Mouse (Mus musculus): ENCODE results near the gene Fkbp7. TPM values are rescaled to one million over a fixed set of nuclear protein-coding genes. Genes with fewer than 3 reads are reported as not detected.

The Fkbp7 gene
- 10 to 100 TPM; 23.8 to 30.0 TPM for total RNA-seq (2021)

DNA sequence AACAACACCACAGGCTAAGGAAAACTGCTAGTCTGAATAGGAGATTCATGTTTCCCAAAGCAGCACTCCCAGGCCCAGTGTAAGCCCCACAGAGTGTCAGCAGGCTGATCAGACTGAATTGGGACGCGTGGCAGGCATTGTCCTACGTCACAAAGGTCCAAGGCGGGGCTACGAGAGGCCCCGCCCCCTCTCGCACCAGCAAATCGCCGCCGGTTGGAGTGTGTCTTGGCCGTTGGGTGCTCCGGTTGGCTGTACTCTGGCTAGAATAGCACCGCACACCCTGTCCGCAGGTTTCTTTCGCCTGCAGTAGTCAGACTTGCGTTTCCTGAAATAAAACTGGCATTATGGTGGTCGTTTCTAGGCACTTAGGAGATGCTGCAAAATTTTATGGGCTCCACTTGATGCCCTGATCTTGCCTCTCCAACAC is at the start of gene Fkbp7:
TSS of gene Fkbp7 (minus strand) at position 151 of the 427 bp plus-strand sequence.
- peak; percentile 93 for DNase-seq

DNA sequence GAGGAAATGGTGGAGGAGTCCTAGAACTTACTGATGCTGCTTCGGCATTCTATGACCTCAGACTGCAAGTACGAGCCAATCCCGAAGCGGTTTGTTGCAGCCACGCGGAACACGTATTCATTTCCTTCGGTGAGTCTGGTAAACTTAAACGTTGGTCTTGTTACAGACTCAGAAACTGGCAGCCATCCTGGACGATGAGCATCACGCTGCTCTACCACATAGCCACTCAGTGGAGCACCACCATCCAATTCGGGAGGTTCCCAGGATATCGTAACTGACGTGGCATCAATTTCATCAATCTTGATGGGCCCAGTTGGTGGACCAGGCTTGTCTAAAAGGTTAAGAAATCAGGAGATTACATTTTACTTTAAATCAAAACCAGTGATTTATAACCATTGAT is 46.7 kb upstream of the Fkbp7 start:
- DNase-seq = no peak

DNA sequence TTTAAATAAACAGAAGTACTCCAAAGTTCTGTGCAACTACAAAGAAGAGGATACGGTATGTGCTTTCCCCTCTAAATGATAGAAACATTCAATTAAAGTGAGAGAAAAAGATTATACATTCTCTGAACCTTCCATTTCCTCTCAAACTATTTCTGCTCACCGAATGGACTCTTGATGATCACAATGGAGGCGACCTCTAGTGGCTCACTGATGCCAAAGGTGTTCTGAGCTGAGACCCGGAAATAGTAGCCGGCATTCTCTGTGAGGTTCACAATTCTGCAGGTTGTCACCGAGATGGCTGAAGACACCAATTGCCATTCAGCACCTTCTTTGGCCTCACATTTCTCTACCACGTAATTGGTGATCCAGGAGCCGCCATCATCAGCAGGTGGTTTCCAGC is 42.1 kb upstream of the Fkbp7 start:
- no peak for DNase-seq

DNA sequence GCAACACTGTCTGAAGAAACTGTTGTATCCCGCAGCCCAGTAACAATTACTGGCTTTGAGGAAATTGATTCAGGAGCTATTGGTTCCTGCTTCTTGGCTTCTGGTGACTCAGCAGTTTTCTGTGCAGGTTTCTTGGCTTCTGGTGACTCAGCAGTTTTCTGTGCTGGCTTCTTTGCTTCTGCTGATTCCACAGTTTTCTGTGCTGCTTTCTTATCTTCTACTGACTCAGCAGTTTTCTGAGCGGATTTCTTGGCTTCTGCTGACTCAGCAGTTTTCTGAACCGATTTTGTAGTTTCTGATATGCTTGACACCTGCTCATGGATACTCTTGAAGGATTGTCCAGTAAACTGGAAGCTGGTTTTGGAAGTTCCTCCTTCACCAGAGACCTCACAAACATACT is 35.6 kb upstream of the Fkbp7 start:
- DNase-seq = no peak

DNA sequence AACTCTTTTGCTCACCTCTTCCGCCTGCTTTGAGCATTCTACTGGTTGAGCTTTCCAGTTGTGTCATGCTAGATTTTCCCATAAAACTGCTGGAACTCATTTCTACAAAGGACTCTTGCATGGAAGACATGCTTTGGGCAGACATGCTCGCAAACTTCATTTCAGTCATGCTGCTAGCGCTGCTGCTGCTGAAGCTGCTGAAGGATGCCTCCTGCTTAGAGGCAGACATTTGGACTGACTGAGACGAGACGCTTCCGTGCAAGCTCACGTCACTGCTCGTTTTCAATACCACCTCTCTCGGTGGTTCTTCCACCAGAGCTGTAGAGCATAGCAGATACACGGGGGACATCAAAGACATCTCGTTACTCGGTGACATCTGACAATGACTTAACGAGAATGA is 32.7 kb upstream of the Fkbp7 start:
- DNase-seq = no peak

DNA sequence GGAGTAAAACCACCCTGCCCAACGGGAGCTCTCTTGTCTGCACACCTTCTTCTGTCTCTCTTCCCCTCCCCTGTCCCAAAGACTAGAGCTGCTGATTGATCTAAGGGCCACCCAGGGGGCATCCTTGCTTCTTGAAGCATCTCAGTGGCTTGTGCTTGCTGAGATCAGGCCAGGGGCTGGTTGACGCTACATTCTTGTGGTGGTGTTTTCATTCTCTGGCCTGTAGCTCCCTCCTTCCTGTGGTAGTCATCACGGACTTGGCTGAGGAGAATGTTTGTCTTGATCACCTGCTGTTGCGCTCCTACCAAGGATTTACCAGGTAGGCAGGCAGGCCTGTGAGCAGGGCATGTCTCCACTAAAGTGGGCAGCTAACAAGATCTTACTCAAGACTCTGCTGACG is 29.8 kb upstream of the Fkbp7 start:
- no peak for DNase-seq

DNA sequence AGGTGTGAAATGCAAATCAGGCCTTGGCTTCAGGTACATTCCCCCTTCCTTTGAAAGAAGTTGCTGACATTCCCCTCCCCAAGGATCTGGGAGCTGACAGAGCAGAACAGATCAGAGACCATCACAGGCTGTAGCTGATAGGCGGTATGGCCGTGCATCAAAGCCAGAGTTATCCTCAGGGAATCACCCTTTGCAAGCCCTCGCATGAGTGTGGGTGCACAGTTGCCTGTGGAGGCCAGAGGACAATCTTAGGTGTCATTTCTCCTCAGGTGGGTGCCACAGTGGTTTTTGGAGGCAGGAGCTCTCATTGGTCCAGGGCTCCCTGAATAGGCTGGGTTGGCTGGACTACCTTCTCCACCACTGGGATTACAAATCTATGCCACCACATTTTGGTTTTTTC is 29.3 kb upstream of the Fkbp7 start:
- no peak for DNase-seq

DNA sequence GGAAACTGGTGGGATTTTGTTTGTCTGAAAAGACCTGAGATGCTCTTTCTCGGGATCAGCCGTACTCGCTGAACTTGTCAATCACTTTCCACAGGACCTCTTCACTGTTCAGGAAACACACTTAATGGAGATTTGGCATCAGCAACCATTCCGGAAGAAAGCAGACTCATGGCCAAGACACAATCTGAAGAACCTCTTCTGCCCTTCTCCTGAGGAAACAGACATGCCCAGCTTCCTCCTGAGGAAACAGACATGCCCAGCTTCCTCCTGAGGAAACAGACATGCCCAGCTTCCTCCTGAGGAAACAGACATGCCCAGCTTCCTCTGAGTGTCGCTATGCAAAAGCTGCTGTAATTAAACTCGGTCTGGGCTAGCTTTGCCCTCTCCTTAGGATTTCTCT is 22.4 kb upstream of the Fkbp7 start:
- no peak for DNase-seq

DNA sequence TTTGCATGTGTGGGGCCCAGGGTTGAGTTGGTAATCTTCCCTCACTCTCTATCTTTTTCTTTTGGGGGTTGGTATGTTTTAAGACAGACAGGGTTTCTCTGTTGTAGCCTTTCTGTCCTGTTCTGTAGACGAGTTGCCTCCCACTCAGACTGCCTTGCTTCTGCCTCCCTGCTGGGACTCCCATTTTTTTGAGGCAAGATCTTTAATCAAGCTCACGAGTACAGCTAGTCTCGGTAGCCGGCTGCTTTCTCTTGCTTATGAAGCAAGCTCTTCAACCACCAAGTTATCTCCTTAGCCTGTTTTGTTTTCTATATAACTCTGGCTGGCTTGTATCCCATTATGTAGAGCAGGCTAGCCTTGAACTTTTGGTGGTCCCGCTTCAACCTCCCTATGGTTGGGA is 20.8 kb upstream of the Fkbp7 start:
- DNase-seq = no peak

DNA sequence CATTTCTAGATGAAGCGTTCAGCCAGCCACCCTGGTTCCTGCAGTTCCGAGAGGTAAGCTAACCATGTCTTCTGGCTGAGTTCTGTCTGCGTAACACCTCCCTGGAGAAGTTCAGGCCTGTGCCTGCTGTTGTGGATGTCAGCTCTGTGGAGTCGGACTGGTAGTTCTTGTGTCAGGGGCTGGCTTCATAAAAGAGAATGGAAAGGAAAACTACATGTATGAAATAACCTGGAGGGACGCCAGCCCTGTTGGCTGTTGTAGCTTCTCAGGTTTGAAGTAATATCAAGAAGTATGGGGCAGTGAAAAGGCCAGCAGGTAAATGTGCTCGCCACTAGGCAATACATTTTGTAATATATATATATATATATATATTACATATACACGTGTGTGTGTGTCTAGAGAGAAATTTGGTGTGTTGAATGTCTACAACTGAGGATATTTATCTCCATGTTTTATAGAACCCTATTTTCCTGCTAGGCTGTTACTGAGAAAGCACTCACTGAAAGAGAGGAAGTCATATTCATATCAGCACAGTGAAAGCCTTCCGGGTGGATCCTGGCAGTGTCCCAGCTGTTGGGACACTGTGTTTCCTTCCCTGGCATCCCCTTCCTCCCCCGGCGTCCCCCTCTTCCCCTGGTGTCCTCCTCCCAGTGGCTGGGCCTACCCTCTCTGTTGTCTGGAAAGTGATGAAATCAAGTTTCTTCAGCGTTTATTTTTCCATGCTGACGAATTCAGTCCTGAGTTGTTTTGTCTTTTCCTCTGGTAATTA is 17.7 kb upstream of the Fkbp7 start:
- DNase-seq = peak; percentile 63

DNA sequence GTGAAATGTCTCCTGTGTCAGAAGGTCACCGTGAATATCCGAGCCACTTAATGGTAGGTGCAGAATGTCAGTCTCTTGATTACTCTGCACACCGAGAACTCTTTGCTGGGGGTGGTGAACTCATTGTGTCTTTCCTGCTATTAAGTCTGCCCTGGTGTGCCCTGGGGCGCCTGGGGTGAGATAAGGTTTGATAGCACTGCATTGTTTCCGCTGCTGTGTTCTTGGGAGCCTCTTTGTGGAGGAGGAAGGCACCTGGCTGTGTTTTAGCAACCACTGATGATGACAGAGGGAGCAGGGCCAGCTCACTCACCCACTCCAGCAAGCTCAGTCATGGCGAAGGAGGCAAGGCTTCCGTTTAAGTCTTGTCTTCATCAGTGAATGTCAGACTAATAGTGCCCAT is 15.2 kb upstream of the Fkbp7 start:
- DNase-seq = no peak

DNA sequence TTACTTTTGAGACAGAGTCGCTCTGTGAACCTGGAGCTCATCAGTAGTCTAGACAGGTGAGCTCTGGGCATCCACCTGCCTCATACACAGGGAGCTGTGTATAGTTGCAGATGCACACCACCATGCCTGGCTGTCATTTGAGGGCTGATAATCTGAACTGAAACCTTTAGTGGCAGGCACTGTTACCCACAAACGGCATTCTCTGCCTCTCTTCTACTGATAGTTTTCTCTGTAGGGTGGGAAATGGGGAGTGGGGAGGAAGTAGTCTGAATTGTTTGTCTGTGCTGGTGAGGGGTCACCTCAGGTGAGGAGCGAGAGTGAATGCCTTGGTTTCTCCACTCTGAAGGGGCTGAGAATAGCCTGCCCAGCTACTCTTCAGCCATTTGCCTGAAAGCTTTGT is 14.7 kb upstream of the Fkbp7 start:
- DNase-seq = no peak

DNA sequence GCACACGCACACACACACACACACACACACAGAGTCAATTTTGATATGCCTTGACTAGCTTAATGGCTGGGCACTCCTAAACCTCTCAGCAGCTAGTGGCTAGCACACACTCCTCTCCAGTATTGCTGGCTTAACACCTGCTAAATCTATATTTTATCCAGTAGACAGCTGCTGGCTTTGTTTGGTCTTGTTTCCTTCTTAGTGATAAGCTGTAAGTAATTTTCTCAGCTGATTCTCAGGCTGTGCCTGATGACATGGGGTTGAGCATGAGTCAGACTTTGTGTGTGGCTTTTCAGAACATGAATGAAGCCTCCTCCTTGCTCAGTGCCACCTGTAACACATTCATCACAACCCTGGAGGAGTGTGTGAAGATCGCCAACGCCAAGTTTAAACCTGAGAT is 14.1 kb upstream of the Fkbp7 start:
- no peak for DNase-seq

DNA sequence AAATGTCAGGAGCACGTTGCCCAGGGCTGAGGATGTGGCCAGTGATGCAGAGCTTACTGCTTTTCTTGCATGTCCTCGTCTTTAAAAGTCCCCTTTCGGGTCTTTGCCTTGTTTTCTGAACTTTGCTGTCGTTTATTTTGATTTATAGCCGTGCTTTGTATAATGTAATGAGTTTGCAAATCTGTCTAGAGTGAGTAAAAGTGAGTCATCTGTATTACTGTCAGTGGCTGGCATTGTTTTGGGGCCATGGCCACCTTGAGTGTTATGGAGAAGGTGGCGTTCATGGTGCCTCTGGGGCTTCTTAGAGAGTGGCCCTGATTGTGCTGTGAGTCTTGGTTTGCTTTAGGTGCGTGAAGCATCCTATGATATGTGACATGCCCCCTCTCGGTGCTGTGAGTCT is 9.4 kb upstream of the Fkbp7 start:
- no peak for DNase-seq

DNA sequence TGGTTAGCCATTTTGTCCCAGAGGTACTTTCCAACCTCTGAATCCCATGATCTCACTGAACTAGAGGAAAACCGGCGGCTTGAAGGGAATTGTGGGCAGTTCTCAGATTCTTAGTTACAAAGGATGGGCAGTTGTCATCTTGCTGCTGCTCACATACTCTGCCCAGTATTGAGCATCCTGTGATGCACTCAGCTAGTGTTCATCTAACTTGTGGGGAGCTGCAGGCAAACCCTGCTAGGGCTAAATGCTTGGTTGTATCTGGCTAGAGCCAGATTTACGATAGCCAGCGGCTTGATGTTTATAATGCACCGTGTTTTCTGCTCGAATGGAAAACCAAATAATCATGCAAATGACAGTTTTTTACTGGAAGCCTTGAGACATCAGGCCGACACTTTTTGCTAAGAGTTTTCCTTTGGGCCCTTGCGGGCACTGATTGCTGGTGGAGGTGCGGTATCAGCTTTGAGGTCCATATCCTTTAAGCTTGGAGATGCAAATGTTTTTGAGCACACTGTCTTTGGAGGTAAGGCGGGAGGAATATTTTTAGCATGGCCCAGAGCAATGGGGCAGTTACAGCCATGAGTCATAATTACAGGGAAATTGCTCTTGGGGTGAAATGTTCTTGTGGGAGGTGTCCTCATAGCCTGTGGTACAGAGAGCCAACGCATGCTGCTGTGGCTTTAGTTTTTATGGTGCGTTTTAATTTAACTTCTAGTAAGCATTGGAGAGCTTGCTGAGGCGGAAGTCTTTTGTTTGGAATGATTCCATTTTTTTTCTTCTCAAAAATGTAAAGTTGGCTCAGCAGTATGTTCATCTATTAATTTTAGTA is 3.7 kb upstream of the Fkbp7 start:
- DNase-seq = no peak

DNA sequence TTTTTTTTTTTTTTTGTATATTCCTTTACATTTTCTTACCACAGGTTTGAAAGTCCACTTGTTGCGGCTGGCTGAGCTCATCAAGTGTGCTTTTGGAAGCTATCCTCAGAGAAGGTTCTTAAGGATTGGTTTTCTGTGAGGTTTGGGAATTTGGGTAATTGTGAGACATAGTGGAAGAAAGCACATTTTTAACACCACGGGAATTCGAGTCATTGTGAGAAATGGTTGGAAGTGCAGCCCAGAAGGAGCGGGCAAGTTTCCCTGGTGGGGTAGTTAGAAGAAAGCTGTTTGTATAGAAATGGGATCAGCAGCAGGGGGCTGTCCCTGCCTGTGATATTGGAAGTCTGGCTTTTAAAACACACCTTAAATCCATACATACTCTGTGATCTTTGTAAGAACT is 3.0 kb upstream of the Fkbp7 start:
- DNase-seq = no peak

DNA sequence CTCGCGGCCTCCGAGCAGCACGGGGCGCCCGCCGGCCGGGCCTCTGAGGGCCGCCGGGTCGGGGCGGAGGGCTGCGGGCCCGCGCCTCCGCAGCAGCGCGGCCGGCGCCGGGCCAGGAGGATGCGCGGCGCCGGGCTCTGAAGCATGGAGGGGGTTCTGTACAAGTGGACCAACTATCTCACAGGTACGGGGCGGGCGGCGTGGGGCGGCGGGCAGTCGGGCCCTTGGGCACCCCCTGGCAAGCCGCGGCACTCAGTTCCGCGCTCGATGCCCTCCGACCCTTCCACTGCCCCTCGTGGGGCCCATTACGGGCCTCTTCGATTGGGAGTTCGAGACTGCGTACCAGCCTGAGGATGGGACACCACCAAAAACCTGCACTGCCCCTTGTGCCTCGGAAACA is 2.5 kb upstream of the Fkbp7 start:
- peak; percentile 25 for DNase-seq

DNA sequence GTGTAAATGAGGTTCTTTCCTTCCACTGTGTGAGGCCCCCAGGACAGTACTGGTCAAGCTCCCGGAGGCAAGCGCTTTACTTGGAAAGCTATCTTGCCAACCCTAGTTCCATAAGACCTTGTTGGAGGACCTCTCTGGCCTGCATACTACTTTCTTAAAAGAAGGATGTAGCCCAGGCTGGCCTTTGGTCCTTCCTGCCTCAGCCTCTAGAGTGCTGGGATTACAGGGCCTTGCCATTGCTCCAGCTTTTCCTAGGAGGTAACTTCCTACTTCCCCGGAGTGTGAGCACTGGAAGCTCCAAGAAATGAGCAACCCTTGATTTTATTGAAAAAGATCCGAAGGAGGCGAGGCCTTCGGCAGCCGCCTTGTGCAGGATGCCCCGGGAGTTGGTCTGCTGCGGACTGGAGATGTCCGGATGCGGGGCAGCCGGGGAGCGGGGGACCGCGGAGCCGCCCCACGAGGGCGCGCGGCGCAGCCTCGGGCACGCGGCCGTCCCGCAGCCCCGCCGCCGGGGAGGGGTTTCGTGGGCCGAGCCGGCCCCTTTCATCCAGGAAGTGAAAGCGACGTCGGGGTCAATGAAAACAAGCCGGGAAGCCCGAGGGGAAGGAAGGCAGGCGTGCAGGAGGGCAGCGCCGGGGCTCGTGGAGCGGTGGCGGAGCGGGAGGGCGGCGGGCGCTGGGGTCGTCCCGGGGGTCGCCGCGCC is 2.0 kb upstream of the Fkbp7 start, which contains the start of gene Plekha3:
TSS of gene Plekha3 (plus strand) at position 557 of the 703 bp plus-strand sequence.
- peak; percentile 85 for DNase-seq

DNA sequence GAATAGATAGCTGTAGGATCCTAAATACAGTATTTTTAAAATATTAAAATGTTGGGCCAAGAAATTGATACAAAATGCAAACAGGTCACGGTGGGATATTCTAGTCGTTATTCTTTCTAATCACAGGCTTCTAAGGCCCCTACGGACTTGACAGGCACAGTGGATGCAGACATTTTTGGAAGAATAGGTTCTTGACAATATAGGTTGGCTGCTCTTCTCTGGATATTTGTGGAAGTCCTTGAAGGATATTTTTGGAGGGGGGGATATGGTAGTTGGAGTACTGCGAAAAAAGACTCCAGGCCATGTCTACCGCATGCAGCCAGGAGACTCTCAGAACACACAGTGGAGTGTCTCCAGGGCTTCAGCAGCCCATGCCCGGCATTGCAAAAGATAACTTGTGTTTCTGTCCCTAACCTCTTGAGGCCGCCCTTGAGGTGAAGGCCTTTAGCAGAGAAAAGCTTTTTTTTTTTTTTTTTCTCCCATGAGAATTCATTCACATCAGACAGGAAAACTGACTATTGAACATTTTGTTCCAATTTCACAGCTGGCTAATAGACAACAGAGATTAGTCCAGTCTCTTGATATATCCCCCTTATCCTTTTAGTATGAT is 661 bp upstream of the Fkbp7 start:
- peak; percentile 62 for DNase-seq

DNA sequence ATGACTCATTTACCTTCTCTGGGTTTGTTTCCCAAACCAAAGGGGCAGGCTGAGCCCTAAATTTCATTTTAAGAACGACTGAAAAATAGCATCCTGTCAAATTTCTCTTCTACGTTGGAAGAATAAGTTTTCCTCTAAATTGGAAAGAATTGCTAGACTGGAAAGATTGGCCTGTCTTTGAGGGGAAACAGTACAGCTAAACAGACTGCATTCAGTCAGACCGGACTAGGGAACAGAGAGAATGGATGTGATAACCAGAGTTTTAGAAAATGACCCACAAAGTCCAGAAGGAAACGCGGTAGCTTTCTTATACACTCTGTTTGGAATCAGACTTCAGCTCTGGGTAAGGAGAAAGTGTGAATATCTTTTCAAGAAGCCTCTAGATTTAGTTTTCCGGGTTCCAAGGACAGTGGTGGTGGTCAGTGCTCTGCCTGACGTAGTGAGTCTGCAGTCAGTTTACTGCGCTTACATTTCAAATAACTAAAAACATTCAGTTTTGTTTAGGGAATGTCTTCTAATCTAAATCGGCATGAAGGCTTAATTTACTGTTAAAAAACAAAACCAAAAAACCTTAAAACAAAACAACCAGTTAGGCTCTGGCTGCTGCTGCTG is 676 bp downstream of the Fkbp7 start:
- DNase-seq = no peak

DNA sequence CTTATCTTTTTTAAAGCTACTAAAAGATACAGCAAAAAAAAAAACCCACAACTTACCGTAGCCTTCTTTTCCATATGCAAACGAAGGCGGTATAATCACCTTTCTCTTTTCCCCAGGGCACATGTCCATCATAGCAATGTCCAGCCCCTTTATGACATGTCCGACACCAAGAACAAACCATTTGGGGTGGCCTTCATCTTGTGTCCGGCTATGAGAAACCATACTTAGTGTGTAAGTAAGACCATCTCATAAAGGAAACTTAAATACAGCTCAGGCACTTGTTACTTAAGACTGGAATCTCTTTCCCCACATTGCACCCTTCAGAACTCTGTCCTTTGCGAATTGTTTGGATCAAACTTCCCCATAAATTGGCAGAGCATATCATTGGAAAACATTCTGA is 1.3 kb downstream of the Fkbp7 start:
- no peak for DNase-seq

DNA sequence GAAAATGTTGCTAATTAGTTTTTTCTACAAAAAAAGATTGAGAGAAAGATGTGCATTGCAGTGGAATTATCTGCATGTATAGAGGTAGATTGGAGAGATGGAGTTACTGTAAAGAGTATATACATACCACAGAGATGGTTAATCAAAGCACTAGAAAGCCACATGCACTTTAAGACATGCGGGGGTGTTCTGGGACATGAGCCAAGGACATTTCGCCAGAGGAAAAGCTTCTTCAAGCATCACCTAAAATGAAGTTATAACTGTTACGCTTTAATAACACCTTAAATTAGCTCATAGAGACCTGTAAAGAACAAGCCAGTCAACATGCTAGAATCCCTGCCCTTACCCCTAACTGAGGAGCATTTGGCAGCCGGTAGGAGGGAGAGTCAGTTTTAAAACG is 5.7 kb downstream of the Fkbp7 start:
- DNase-seq = no peak

All from heart, postnatal 4 days (tissue).